In genomic region chr11:87639206-87639605, GRCm38 (mm10) we compare ENCODE assay signal across 8 mouse cellular contexts. TPM values are rescaled to one million over a fixed set of nuclear protein-coding genes. Genes with fewer than 3 reads are reported as not detected.
DNase-seq lines count a peak whose midpoint lies in the region; ATAC-seq and TF ChIP-seq lines count a peak whose summit lies in the region.

No protein-coding gene starts in this region.

- intact Hi-C loops in gastrocnemius, postnatal 14 days (cut with DNase I; ENCODE audit: low total_unique reads), result no loop called here

- no peaks in the 10 kb centered on the region for H3K9me3 ChIP-seq in liver, embryonic 15.5 days (replicated peaks)

- peaks cover 12% of the 10 kb centered on the region for H3K4me1 ChIP-seq in liver, embryonic 15.5 days (replicated peaks)

- H3K4me2 ChIP-seq in liver, embryonic 15.5 days, result peak overlapping the region; percentile 92

- peak overlapping the region; percentile 76 for H3K27ac ChIP-seq in layer of hippocampus, adult 2 months
- peak overlapping the region; percentile 29; the same call in 1 of the 2 replicates for H3K27ac ChIP-seq in liver, embryonic 15.5 days (replicated peaks)

- H3K9ac ChIP-seq in liver, embryonic 15.5 days, result peak overlapping the region; percentile 70

- ATAC-seq in liver, embryonic 15.5 days (ENCODE audit: insufficient read depth), result peak; percentile 91

- DNase-seq in layer of hippocampus, adult 2 months (ENCODE audit: low spot score in 2 of 2), result no peak
- DNase-seq in layer of hippocampus, adult 8-10 months (ENCODE audit: low spot score in 2 of 2), result no peak
- peak; percentile 78 to 80 for DNase-seq in cerebellum, postnatal 25 days
- DNase-seq in gastrocnemius, postnatal 14 days, result peak; percentile 63
- DNase-seq in induced T-regulatory cell, adult 2 months (ENCODE audit: low read depth), result peak; percentile 60
- peak; percentile 67 for DNase-seq in neural tube, embryonic 10.5 days (ENCODE audit: extremely low spot score, low spot score)
- DNase-seq in testis, postnatal 14 days (ENCODE audit: low spot score), result peak; percentile 48

- H3K36me3 ChIP-seq in liver, embryonic 15.5 days (replicated peaks), result no peaks in the 10 kb centered on the region

- peak overlapping the region; percentile 58 for H3K4me3 ChIP-seq in layer of hippocampus, adult 2 months
- peak overlapping the region; percentile 57 for H3K4me3 ChIP-seq in liver, embryonic 15.5 days (replicated peaks)

- TF ChIP-seq CTCF in layer of hippocampus, adult 2 months (conservative IDR thresholded peaks at IDR 0.05), result no peak

- no peaks in the 10 kb centered on the region for H3K27me3 ChIP-seq in liver, embryonic 15.5 days

- WGBS in liver, embryonic 15.5 days (ENCODE audit: insufficient replicate concordance), result 1% methylated on average over 29 of the region's 29 CpGs

RNA-seq across cellular contexts. Expression of gene Hsf5, which starts 22.2 kb away (rescaled TPM):
- total RNA-seq in layer of hippocampus, adult 2 months (2021), result under 1 TPM; 0.56 to 0.90 TPM
- under 1 TPM; 0.45 to 0.77 (median 0.57) TPM for total RNA-seq in layer of hippocampus, adult 8-10 months (2022)
- total RNA-seq in gastrocnemius, postnatal 14 days (2021), result not detected
- not detected in 2 replicates for polyA plus RNA-seq in liver, embryonic 15.5 days (2015; fragmentation: Nextera tagmentation; extraction: Ambion mirVana)

RNA-seq across cellular contexts. Expression of gene Rnf43, which starts 23.3 kb away (rescaled TPM):
- 1 to 10 TPM; 3.1 to 3.9 TPM for total RNA-seq in layer of hippocampus, adult 2 months (2021)
- 1 to 10 TPM; 2.5 to 5.7 (median 3.6) TPM for total RNA-seq in layer of hippocampus, adult 8-10 months (2022)
- total RNA-seq in gastrocnemius, postnatal 14 days (2021), result under 1 TPM; 0.09 to 0.16 TPM
- polyA plus RNA-seq in liver, embryonic 15.5 days (2015; fragmentation: Nextera tagmentation; extraction: Ambion mirVana), result 5.0 and 5.6 TPM in 2 replicates

RNA-seq across cellular contexts. Expression of gene Mtmr4, which starts 47.2 kb away (rescaled TPM):
- 10 to 100 TPM; 81.5 to 89.0 TPM for total RNA-seq in layer of hippocampus, adult 2 months (2021)
- total RNA-seq in layer of hippocampus, adult 8-10 months (2022), result 100 to 1,000 TPM in 1 of 4 experiments, 10 to 100 TPM in 3; 75.1 to 105 (median 86.8) TPM
- 10 to 100 TPM in 1 of 2 experiments, 1 to 10 TPM in 1; 9.5 to 12.4 TPM for total RNA-seq in gastrocnemius, postnatal 14 days (2021)
- 9.7 and 11.0 TPM in 2 replicates for polyA plus RNA-seq in liver, embryonic 15.5 days (2015; fragmentation: Nextera tagmentation; extraction: Ambion mirVana)

Comparison
In these comparisons a context has a peak if more than half of its experiments do, and no peak if none do; other contexts are left out.
1. DNase-seq: peak in cerebellum, postnatal 25 days (2 of 2), gastrocnemius, postnatal 14 days (single experiment), induced T-regulatory cell, adult 2 months (single experiment), neural tube, embryonic 10.5 days (single experiment) and testis, postnatal 14 days (single experiment); none in layer of hippocampus, adult 2 months (0 of 2) and layer of hippocampus, adult 8-10 months (0 of 2).
2. RNA of gene Mtmr4, which starts 47.2 kb away (total RNA-seq): 75.1 to 105 TPM in layer of hippocampus, adult 8-10 months and 81.5 to 89.0 TPM in layer of hippocampus, adult 2 months; 9.5 to 12.4 TPM in gastrocnemius, postnatal 14 days; every median in the first group is over 4 times any median in the second.